Mouse (Mus musculus) embryonic facial prominence, embryonic 15.5 days (tissue): ENCODE measurements around the gene Amotl1. TPM values are rescaled to one million over a fixed set of nuclear protein-coding genes. Genes with fewer than 3 reads are reported as not detected.

ENCODE experiments used
- ATAC-seq: fragments of 200-750 bp; cut with Nextera tagmentation; 2 replicates; pipeline ENCODE4 v1.8.0; 2017; ENCODE audit warnings: low read depth, moderate TSS enrichment; ENCODE audit not compliant: insufficient number of reproducible peaks, low FRiP score, low TSS enrichment
- H3K27ac ChIP-seq: fragments of 300-500 bp; sonication (generic); replicated peaks from 2 replicates; pipeline ENCODE4 v1.5.1; 2015; ENCODE audit warnings: mild to moderate bottlenecking, inconsistent platforms
- H3K27me3 ChIP-seq: fragments of 300-500 bp; sonication (generic); 2 replicates; pipeline ENCODE4 v1.6.1; 2015; ENCODE audit warnings: inconsistent platforms
- H3K36me3 ChIP-seq: fragments of 300-500 bp; sonication (generic); 2 replicates; pipeline ENCODE4 v1.6.1; 2015; ENCODE audit warnings: mild to moderate bottlenecking, inconsistent platforms
- H3K4me1 ChIP-seq: fragments of 300-500 bp; sonication (generic); 2 replicates; pipeline ENCODE4 v1.6.1; 2015; ENCODE audit warnings: inconsistent platforms
- H3K4me2 ChIP-seq: fragments of 300-500 bp; sonication (generic); replicated peaks from 2 replicates; pipeline ENCODE4 v1.6.1; 2015; ENCODE audit warnings: mild to moderate bottlenecking, inconsistent platforms
- H3K4me3 ChIP-seq: fragments of 300-500 bp; sonication (generic); replicated peaks from 2 replicates; pipeline ENCODE4 v1.5.1; 2015; ENCODE audit warnings: mild to moderate bottlenecking, inconsistent platforms
- H3K9ac ChIP-seq: fragments of 300-500 bp; sonication (generic); 2 replicates; pipeline ENCODE4 v1.6.1; 2015; ENCODE audit warnings: inconsistent platforms
- H3K9me3 ChIP-seq: fragments of 300-500 bp; sonication (generic); replicated peaks from 2 replicates; pipeline ENCODE4 v1.6.1; 2016; ENCODE audit warnings: inconsistent platforms
- WGBS: fragments of 180-500 bp; shearing (Covaris S2); methylation state at CpG from one replicate; pipeline ENCODE4 v1.1.7; 2015; 5-methylcytosine and 5-hydroxymethylcytosine counted together
- polyA plus RNA-seq: library from polyadenylated mRNA; unstranded; fragments of >200 nt; fragmentation: Nextera tagmentation; extraction: Ambion mirVana; gene quantifications from 2 replicates; pipeline ENCODE4 v1.2.1, GENCODE M21; 2015

Gene Amotl1
- polyA plus RNA-seq, 1 experiment from 2014 or later, result 34.2 TPM

GRCm38 (mm10) chr9:14603475-14603874, 41.4 kb downstream of the Amotl1 start:
- no peak overlapping the region for H3K4me2 ChIP-seq
- H3K36me3 ChIP-seq, result 0 out of 2 replicates have a peak, but pooled peaks cover 8% of the 10 kb centered on the region
- no peaks in the 10 kb centered on the region for H3K27me3 ChIP-seq
- H3K4me1 ChIP-seq, result peaks cover 40% of the 10 kb centered on the region
- 77% methylated on average over 4 of the region's 4 CpGs for WGBS
- no peak for ATAC-seq
- no peaks in the 10 kb centered on the region for H3K9me3 ChIP-seq
- H3K27ac ChIP-seq, result no peak overlapping the region
- no peak overlapping the region for H3K9ac ChIP-seq
- no peak overlapping the region for H3K4me3 ChIP-seq

GRCm38 (mm10) chr9:14599799-14600198, 45.1 kb downstream of the Amotl1 start:
- no peak overlapping the region for H3K4me3 ChIP-seq
- H3K36me3 ChIP-seq, result peaks cover 25% of the 10 kb centered on the region
- H3K4me2 ChIP-seq, result no peak overlapping the region
- no peaks in the 10 kb centered on the region for H3K27me3 ChIP-seq
- no peak overlapping the region for H3K9ac ChIP-seq
- H3K9me3 ChIP-seq, result no peaks in the 10 kb centered on the region
- peak overlapping the region; percentile 35 for H3K27ac ChIP-seq
- ATAC-seq, result peak; percentile 80; the same call in 1 of the 2 replicates
- 51% methylated on average over 5 of the region's 5 CpGs for WGBS
- peaks cover 36% of the 10 kb centered on the region for H3K4me1 ChIP-seq

GRCm38 (mm10) chr9:14598157-14598556, 46.7 kb downstream of the Amotl1 start:
- no peak for ATAC-seq
- WGBS, result 90% methylated on average over 2 of the region's 2 CpGs
- H3K9ac ChIP-seq, result no peak overlapping the region

GRCm38 (mm10) chr9:14597429-14597828, 47.4 kb downstream of the Amotl1 start:
- Histone ChIP-seq H3K9ac (no peak overlapping the region), H3K4me3 (no peak overlapping the region), H3K27me3 (no peaks in the 10 kb centered on the region), H3K4me2 (no peak overlapping the region), H3K9me3 (no peaks in the 10 kb centered on the region), H3K4me1 (peaks cover 31% of the 10 kb centered on the region), H3K36me3 (peaks cover 40% of the 10 kb centered on the region), H3K27ac (no peak overlapping the region)
- no peak for ATAC-seq
- WGBS, result 86% methylated on average over 3 of the region's 3 CpGs

More at GRCm38 (mm10) chr9:14598157-14598556, 46.7 kb downstream of the Amotl1 start:
- Histone ChIP-seq H3K4me2 (no peak overlapping the region), H3K36me3 (peaks cover 36% of the 10 kb centered on the region), H3K4me1 (peaks cover 36% of the 10 kb centered on the region), H3K9me3 (no peaks in the 10 kb centered on the region), H3K27ac (no peak overlapping the region), H3K4me3 (no peak overlapping the region), H3K27me3 (no peaks in the 10 kb centered on the region)

GRCm38 (mm10) chr9:14596858-14597257, 48.0 kb downstream of the Amotl1 start:
- peak; percentile 31; the same call in 1 of the 2 replicates for ATAC-seq
- H3K9ac ChIP-seq, result no peak overlapping the region
- H3K9me3 ChIP-seq, result no peaks in the 10 kb centered on the region
- peaks cover 26% of the 10 kb centered on the region for H3K4me1 ChIP-seq
- no peak overlapping the region for H3K4me3 ChIP-seq
- H3K36me3 ChIP-seq, result peaks cover 45% of the 10 kb centered on the region
- peak overlapping the region; percentile 68 for H3K27ac ChIP-seq
- H3K27me3 ChIP-seq, result no peaks in the 10 kb centered on the region
- 86% methylated on average over 7 of the region's 7 CpGs for WGBS
- H3K4me2 ChIP-seq, result no peak overlapping the region

GRCm38 (mm10) chr9:14596427-14596826, 48.4 kb downstream of the Amotl1 start:
- Histone ChIP-seq H3K9me3 (no peaks in the 10 kb centered on the region), H3K27me3 (no peaks in the 10 kb centered on the region), H3K4me3 (no peak overlapping the region), H3K36me3 (peaks cover 50% of the 10 kb centered on the region), H3K4me1 (peaks cover 26% of the 10 kb centered on the region), H3K4me2 (no peak overlapping the region), H3K27ac (peak overlapping the region; percentile 68), H3K9ac (no peak overlapping the region)
- WGBS, result 65% methylated on average over 5 of the region's 5 CpGs
- ATAC-seq, result peak; percentile 36; the same call in 1 of the 2 replicates

GRCm38 (mm10) chr9:14595893-14596292, 49.0 kb downstream of the Amotl1 start:
- no peaks in the 10 kb centered on the region for H3K9me3 ChIP-seq
- H3K36me3 ChIP-seq, result peaks cover 55% of the 10 kb centered on the region
- no peak overlapping the region for H3K9ac ChIP-seq
- H3K27ac ChIP-seq, result no peak overlapping the region
- peaks cover 26% of the 10 kb centered on the region for H3K4me1 ChIP-seq
- no peak overlapping the region for H3K4me3 ChIP-seq
- no peak for ATAC-seq
- 91% methylated on average over 3 of the region's 3 CpGs for WGBS
- H3K4me2 ChIP-seq, result no peak overlapping the region
- H3K27me3 ChIP-seq, result no peaks in the 10 kb centered on the region

- ATAC-seq, result no peak
- Histone ChIP-seq H3K4me1 (peaks cover 29% of the 10 kb centered on the region), H3K9me3 (no peaks in the 10 kb centered on the region), H3K4me3 (no peak overlapping the region), H3K4me2 (no peak overlapping the region), H3K9ac (no peak overlapping the region), H3K27ac (no peak overlapping the region), H3K27me3 (no peaks in the 10 kb centered on the region), H3K36me3 (peaks cover 61% of the 10 kb centered on the region)
- 78% methylated on average over 4 of the region's 4 CpGs for WGBS
Measured at GRCm38 (mm10) chr9:14593880-14594279, 51.0 kb downstream of the Amotl1 start.

- WGBS, result 77% methylated on average over 7 of the region's 7 CpGs
- ATAC-seq, result peak; percentile 53; the same call in 1 of the 2 replicates
- no peak overlapping the region for H3K4me3 ChIP-seq
- H3K4me2 ChIP-seq, result no peak overlapping the region
- no peak overlapping the region for H3K27ac ChIP-seq
- H3K4me1 ChIP-seq, result peaks cover 25% of the 10 kb centered on the region
- no peak overlapping the region for H3K9ac ChIP-seq
- H3K27me3 ChIP-seq, result no peaks in the 10 kb centered on the region
- H3K9me3 ChIP-seq, result no peaks in the 10 kb centered on the region
- H3K36me3 ChIP-seq, result peaks cover 53% of the 10 kb centered on the region
Measured at GRCm38 (mm10) chr9:14590666-14591065, 54.2 kb downstream of the Amotl1 start.

GRCm38 (mm10) chr9:14588690-14589089, 56.2 kb downstream of the Amotl1 start:
- no peak overlapping the region for H3K4me3 ChIP-seq
- H3K27ac ChIP-seq, result no peak overlapping the region
- H3K9me3 ChIP-seq, result no peaks in the 10 kb centered on the region
- H3K36me3 ChIP-seq, result peaks cover 34% of the 10 kb centered on the region
- peaks cover 29% of the 10 kb centered on the region for H3K4me1 ChIP-seq
- H3K9ac ChIP-seq, result no peak overlapping the region
- no peak for ATAC-seq
- 51% methylated on average over 4 of the region's 4 CpGs for WGBS
- H3K4me2 ChIP-seq, result no peak overlapping the region
- H3K27me3 ChIP-seq, result no peaks in the 10 kb centered on the region

GRCm38 (mm10) chr9:14585702-14586101, 59.2 kb downstream of the Amotl1 start:
- Histone ChIP-seq H3K9me3 (no peaks in the 10 kb centered on the region), H3K36me3 (peaks cover 12% of the 10 kb centered on the region), H3K4me3 (no peak overlapping the region), H3K4me2 (no peak overlapping the region), H3K27ac (peak overlapping the region; percentile 65), H3K4me1 (peaks cover 28% of the 10 kb centered on the region), H3K9ac (no peak overlapping the region), H3K27me3 (no peaks in the 10 kb centered on the region)
- ATAC-seq, result peak; percentile 83
- 35% methylated on average over 1 of the region's 1 CpGs for WGBS

- Histone ChIP-seq H3K27ac (no peak overlapping the region), H3K9me3 (no peaks in the 10 kb centered on the region), H3K36me3 (peaks cover 24% of the 10 kb centered on the region), H3K4me3 (no peak overlapping the region), H3K9ac (no peak overlapping the region), H3K27me3 (no peaks in the 10 kb centered on the region), H3K4me1 (peaks cover 4% of the 10 kb centered on the region), H3K4me2 (no peak overlapping the region)
- WGBS, result 87% methylated on average over 4 of the region's 4 CpGs
- ATAC-seq, result no peak
Measured at GRCm38 (mm10) chr9:14578960-14579359, 65.9 kb downstream of the Amotl1 start.
